Mouse (Mus musculus) midbrain, embryonic 16.5 days (tissue): ENCODE measurements around the gene Ganab. TPM values are rescaled to one million over a fixed set of nuclear protein-coding genes. Genes with fewer than 3 reads are reported as not detected.
A peak's percentile ranks its signal among the peaks of the same experiment; 100 is the strongest.

Experiments used
- ATAC-seq: fragments of 200-750 bp; cut with Nextera tagmentation; 2 replicates; pipeline ENCODE4 v1.8.0; 2017; ENCODE audit warnings: moderate TSS enrichment
- H3K27ac ChIP-seq: fragments of 300-500 bp; sonication (generic); 2 replicates; pipeline ENCODE4 v1.5.1; 2014; ENCODE audit warnings: mild to moderate bottlenecking, low read length, mixed read lengths
- H3K27me3 ChIP-seq: fragments of 300-500 bp; sonication (generic); 2 replicates; pipeline ENCODE4 v1.6.1; 2014; ENCODE audit warnings: low read depth, low read length, mixed read lengths; ENCODE audit not compliant: control insufficient read depth, insufficient read depth
- H3K36me3 ChIP-seq: fragments of 300-500 bp; sonication (generic); 2 replicates; pipeline ENCODE4 v1.6.1; 2014; ENCODE audit warnings: mild to moderate bottlenecking, low read length, moderate library complexity, mixed read lengths; ENCODE audit not compliant: control insufficient read depth, insufficient read depth
- H3K4me1 ChIP-seq: fragments of 300-500 bp; sonication (generic); 2 replicates; pipeline ENCODE4 v1.6.1; 2014; ENCODE audit warnings: mild to moderate bottlenecking, low read length, mixed read lengths; ENCODE audit not compliant: control insufficient read depth, insufficient read depth
- H3K4me2 ChIP-seq: fragments of 300-500 bp; sonication (generic); 2 replicates; pipeline ENCODE4 v1.6.1; 2014; ENCODE audit warnings: mild to moderate bottlenecking, low read length, mixed read lengths
- H3K4me3 ChIP-seq: fragments of 300-500 bp; sonication (generic); 2 replicates; pipeline ENCODE4 v1.5.1; 2014; ENCODE audit warnings: low read depth, mild to moderate bottlenecking, low read length, moderate library complexity, mixed read lengths
- H3K9ac ChIP-seq: fragments of 300-500 bp; sonication (generic); 2 replicates; pipeline ENCODE4 v1.6.1; 2014; ENCODE audit warnings: low read depth, low read length, mixed read lengths
- H3K9me3 ChIP-seq: fragments of 300-500 bp; sonication (generic); replicated peaks from 2 replicates; pipeline ENCODE4 v1.6.1; 2014; ENCODE audit warnings: mild to moderate bottlenecking, low read length, mixed read lengths; ENCODE audit not compliant: control insufficient read depth, poor library complexity, severe bottlenecking
- WGBS: fragments of 180-500 bp; shearing (Covaris S2); extraction: QIAGEN DNeasy Blood & Tissue Kit; methylation state at CpG from one replicate; pipeline ENCODE4 v1.1.7; 2014; 5-methylcytosine and 5-hydroxymethylcytosine counted together
- polyA plus RNA-seq: library from polyadenylated mRNA; unstranded; fragments of >200 nt; fragmentation: Nextera tagmentation; extraction: Ambion mirVana; gene quantifications from 2 replicates; pipeline ENCODE4 v1.2.1, GENCODE M21; 2015

The Ganab gene
- polyA plus RNA-seq = 76.8 and 84.0 TPM in 2 replicates

- Histone ChIP-seq H3K4me3 (peak within 1 kb of the TSS; percentile 71), H3K27ac (peak within 1 kb of the TSS; percentile 91), H3K4me2 (peak within 1 kb of the TSS; percentile 84), H3K9me3 (no peaks in the 10 kb centered on the region), H3K27me3 (no peaks in the 10 kb centered on the region), H3K9ac (peak within 1 kb of the TSS; percentile 88), H3K4me1 (peaks cover 27% of the 10 kb centered on the region), H3K36me3 (peaks cover 10% of the 10 kb centered on the region)
- peak; percentile 99 for ATAC-seq
- WGBS = 1% methylated on average over 53 of the region's 53 CpGs
Observed at GRCm38 (mm10) chr19:8897865-8898495, at the start of gene Ganab. TSS of gene Ganab (plus strand) at chr19:8898071.

- WGBS = 80% methylated on average over 5 of the region's 5 CpGs
- ATAC-seq = no peak
- H3K4me2 ChIP-seq = no peak overlapping the region
- 0 out of 2 replicates have a peak, but pooled peaks cover 2% of the 10 kb centered on the region for H3K4me1 ChIP-seq
- no peak overlapping the region for H3K27ac ChIP-seq
- H3K4me3 ChIP-seq = no peak overlapping the region
- no peaks in the 10 kb centered on the region for H3K9me3 ChIP-seq
- no peaks in the 10 kb centered on the region for H3K27me3 ChIP-seq
- no peak overlapping the region for H3K9ac ChIP-seq
- peaks cover 25% of the 10 kb centered on the region for H3K36me3 ChIP-seq
Observed at GRCm38 (mm10) chr19:8848356-8848755, 49.5 kb upstream of the Ganab start.

- no peaks in the 10 kb centered on the region for H3K9me3 ChIP-seq
- H3K4me3 ChIP-seq = no peak within 1 kb of the TSS
- H3K4me2 ChIP-seq = no peak within 1 kb of the TSS
- H3K27ac ChIP-seq = 0 out of 2 replicates have a peak within 1 kb of the TSS, but pooled peaks have one; percentile 11
- H3K27me3 ChIP-seq = no peaks in the 10 kb centered on the region
- 0 out of 2 replicates have a peak, but pooled peaks cover 2% of the 10 kb centered on the region for H3K4me1 ChIP-seq
- 0 out of 2 replicates have a peak, but pooled peaks have one; percentile 40 for ATAC-seq
- H3K36me3 ChIP-seq = peaks cover 25% of the 10 kb centered on the region
- 36% methylated on average over 7 of the region's 7 CpGs for WGBS
- no peak within 1 kb of the TSS for H3K9ac ChIP-seq
Observed at GRCm38 (mm10) chr19:8850402-8850901, 47.4 kb upstream of the Ganab start, which contains the start of gene Lrrn4cl. TSS of gene Lrrn4cl (plus strand) at chr19:8850768.

- no peak overlapping the region for H3K9ac ChIP-seq
- 0 out of 2 replicates have a peak, but pooled peaks cover 2% of the 10 kb centered on the region for H3K4me1 ChIP-seq
- no peak overlapping the region for H3K4me2 ChIP-seq
- no peaks in the 10 kb centered on the region for H3K27me3 ChIP-seq
- H3K9me3 ChIP-seq = no peaks in the 10 kb centered on the region
- no peak overlapping the region for H3K4me3 ChIP-seq
- H3K36me3 ChIP-seq = peaks cover 15% of the 10 kb centered on the region
- no peak overlapping the region for H3K27ac ChIP-seq
- WGBS = 52% methylated on average over 7 of the region's 7 CpGs
- no peak for ATAC-seq
Observed at GRCm38 (mm10) chr19:8851639-8852038, 46.2 kb upstream of the Ganab start.

GRCm38 (mm10) chr19:8852236-8852928 is 45.5 kb upstream of the Ganab start:
- no peaks in the 10 kb centered on the region for H3K9me3 ChIP-seq
- WGBS = 62% methylated on average over 10 of the region's 10 CpGs
- no peaks in the 10 kb centered on the region for H3K27me3 ChIP-seq
- peaks cover 10% of the 10 kb centered on the region for H3K36me3 ChIP-seq
- no peak overlapping the region for H3K4me2 ChIP-seq
- H3K27ac ChIP-seq = no peak overlapping the region
- ATAC-seq = no peak
- no peak overlapping the region for H3K9ac ChIP-seq
- 0 out of 2 replicates have a peak, but pooled peaks cover 2% of the 10 kb centered on the region for H3K4me1 ChIP-seq
- no peak overlapping the region for H3K4me3 ChIP-seq

GRCm38 (mm10) chr19:8853117-8853516 is 44.8 kb upstream of the Ganab start:
- Histone ChIP-seq H3K27ac (no peak overlapping the region), H3K9me3 (no peaks in the 10 kb centered on the region), H3K9ac (no peak overlapping the region), H3K4me2 (no peak overlapping the region), H3K36me3 (peaks cover 9% of the 10 kb centered on the region), H3K4me3 (no peak overlapping the region), H3K27me3 (no peaks in the 10 kb centered on the region), H3K4me1 (0 out of 2 replicates have a peak, but pooled peaks cover 2% of the 10 kb centered on the region)
- WGBS = 89% methylated on average over 3 of the region's 3 CpGs
- no peak for ATAC-seq

GRCm38 (mm10) chr19:8857689-8858088 is 40.2 kb upstream of the Ganab start:
- 42% methylated on average over 4 of the region's 4 CpGs for WGBS
- H3K27me3 ChIP-seq = no peaks in the 10 kb centered on the region
- no peaks in the 10 kb centered on the region for H3K9me3 ChIP-seq
- H3K36me3 ChIP-seq = no peaks in the 10 kb centered on the region
- no peak overlapping the region for H3K9ac ChIP-seq
- H3K4me3 ChIP-seq = no peak overlapping the region
- no peak overlapping the region for H3K4me2 ChIP-seq
- H3K4me1 ChIP-seq = no peaks in the 10 kb centered on the region
- ATAC-seq = no peak
- no peak overlapping the region for H3K27ac ChIP-seq

- no peak overlapping the region for H3K9ac ChIP-seq
Observed at GRCm38 (mm10) chr19:8859018-8859417, 38.9 kb upstream of the Ganab start.

GRCm38 (mm10) chr19:8864265-8864664 is 33.6 kb upstream of the Ganab start:
- no peak for ATAC-seq
- Histone ChIP-seq H3K9me3 (no peaks in the 10 kb centered on the region), H3K9ac (no peak overlapping the region), H3K36me3 (no peaks in the 10 kb centered on the region), H3K4me1 (no peaks in the 10 kb centered on the region), H3K4me3 (no peak overlapping the region), H3K4me2 (no peak overlapping the region), H3K27me3 (no peaks in the 10 kb centered on the region), H3K27ac (no peak overlapping the region)
- 89% methylated on average over 6 of the region's 6 CpGs for WGBS

More at GRCm38 (mm10) chr19:8859018-8859417, 38.9 kb upstream of the Ganab start:
- Histone ChIP-seq H3K4me3 (no peak overlapping the region), H3K4me2 (no peak overlapping the region), H3K27me3 (no peaks in the 10 kb centered on the region), H3K27ac (no peak overlapping the region), H3K9me3 (no peaks in the 10 kb centered on the region), H3K4me1 (no peaks in the 10 kb centered on the region), H3K36me3 (no peaks in the 10 kb centered on the region)
- WGBS = 20% methylated on average over 1 of the region's 1 CpGs
- no peak for ATAC-seq
